Mouse (Mus musculus): ENCODE measurements at regions not wholly inside any gene's neighbourhood (a gene's known extent, or its start where the extent isn't known, plus 50 kb on each side); places are given as distances from the start of the nearest gene placed in this dataset.
"Not testable (repeated sequence)": the region's sequence is repeated elsewhere in the genome, so short reads cannot be mapped to it uniquely, and the experiment has no call there.

- in situ Hi-C loops (cut with MboI, MseI) = no loop called here
Observed at GRCm38 (mm10) chr13:83742546-83742945, 238.7 kb downstream of the Mef2c start.

GRCm38 (mm10) chr13:83743381-83743780 is 239.5 kb downstream of the Mef2c start:
- in situ Hi-C loops (cut with MboI, MseI) = no loop called here

GRCm38 (mm10) chr13:83744110-83744752 is 240.4 kb downstream of the Mef2c start:
- in situ Hi-C loops (cut with MboI, MseI) = no loop called here

GRCm38 (mm10) chr13:83744981-83745555 is 241.2 kb downstream of the Mef2c start:
- in situ Hi-C loops (cut with MboI, MseI) = no loop called here

- in situ Hi-C loops (cut with MboI, MseI) = no loop called here
Observed at GRCm38 (mm10) chr13:83745961-83746360, 242.1 kb downstream of the Mef2c start.

GRCm38 (mm10) chr13:83747671-83748070 is 243.8 kb downstream of the Mef2c start:
- in situ Hi-C loops (cut with MboI, MseI) = no loop called here

- in situ Hi-C loops (cut with MboI, MseI) = no loop called here
Observed at GRCm38 (mm10) chr13:83749376-83750150, 245.7 kb downstream of the Mef2c start.

GRCm38 (mm10) chr13:83750437-83750836 is 246.6 kb downstream of the Mef2c start:
- in situ Hi-C loops (cut with MboI, MseI) = no loop called here

GRCm38 (mm10) chr13:83760387-83761170 is 256.7 kb downstream of the Mef2c start:
- in situ Hi-C loops (cut with MboI, MseI) = no loop called here

GRCm38 (mm10) chr13:83762484-83762883 is 258.6 kb downstream of the Mef2c start:
- in situ Hi-C loops (cut with MboI, MseI) = no loop called here

- in situ Hi-C loops (cut with MboI, MseI) = not testable (repeated sequence)
Observed at GRCm38 (mm10) chr13:83763288-83763687, 259.5 kb downstream of the Mef2c start.

- in situ Hi-C loops (cut with MboI, MseI) = no loop called here
Observed at GRCm38 (mm10) chr13:83785643-83786042, 281.8 kb downstream of the Mef2c start.

- in situ Hi-C loops (cut with MboI, MseI) = no loop called here
Observed at GRCm38 (mm10) chr13:83809535-83809934, 305.7 kb downstream of the Mef2c start.

GRCm38 (mm10) chr13:83820291-83820690 is 316.5 kb downstream of the Mef2c start:
- in situ Hi-C loops (cut with MboI, MseI) = no loop called here

GRCm38 (mm10) chr13:83820721-83821120 is 316.9 kb downstream of the Mef2c start:
- in situ Hi-C loops (cut with MboI, MseI) = no loop called here

- in situ Hi-C loops (cut with MboI, MseI) = no loop called here
Observed at GRCm38 (mm10) chr13:83824926-83825325, 321.1 kb downstream of the Mef2c start.

- in situ Hi-C loops (cut with MboI, MseI) = no loop called here
Observed at GRCm38 (mm10) chr13:83826841-83827463, 323.1 kb downstream of the Mef2c start.

- in situ Hi-C loops (cut with MboI, MseI) = no loop called here
Observed at GRCm38 (mm10) chr13:83865932-83866685, 356.0 kb upstream of the Tmem161b start.

GRCm38 (mm10) chr13:83867211-83867610 is 354.9 kb upstream of the Tmem161b start:
- in situ Hi-C loops (cut with MboI, MseI) = no loop called here

GRCm38 (mm10) chr13:83867831-83868473 is 354.1 kb upstream of the Tmem161b start:
- in situ Hi-C loops (cut with MboI, MseI) = no loop called here

Measured in regulatory T cell (primary cell).